Mouse (Mus musculus) thymus, postnatal 25 days (tissue): ENCODE measurements around the gene Tnk2.

ENCODE experiments used
- DNase-seq: peaks from one replicate; pipeline ENCODE4 v3.0.0; 2022

Gene Tnk2

DNA sequence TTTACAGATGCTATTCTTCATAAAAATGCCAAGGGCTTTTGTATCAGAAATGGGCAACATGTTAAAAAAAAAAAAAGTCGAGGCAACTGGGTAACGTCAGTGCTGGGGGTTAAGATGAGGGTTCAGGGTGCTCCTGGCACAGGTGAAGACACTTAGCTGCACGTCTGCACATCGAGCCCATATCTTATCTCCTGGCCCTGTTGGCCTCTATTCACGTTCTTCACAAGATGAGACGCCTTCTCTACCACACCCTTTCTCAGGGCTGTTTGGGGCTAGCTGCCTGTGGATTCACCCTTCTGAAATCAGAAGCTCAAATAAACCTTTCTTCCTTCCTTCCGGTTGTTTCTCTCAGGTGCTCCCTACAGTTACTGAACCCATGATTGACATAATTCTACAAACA lies 79.5 kb downstream of the Tnk2 start:
- DNase-seq, result no peak

DNA sequence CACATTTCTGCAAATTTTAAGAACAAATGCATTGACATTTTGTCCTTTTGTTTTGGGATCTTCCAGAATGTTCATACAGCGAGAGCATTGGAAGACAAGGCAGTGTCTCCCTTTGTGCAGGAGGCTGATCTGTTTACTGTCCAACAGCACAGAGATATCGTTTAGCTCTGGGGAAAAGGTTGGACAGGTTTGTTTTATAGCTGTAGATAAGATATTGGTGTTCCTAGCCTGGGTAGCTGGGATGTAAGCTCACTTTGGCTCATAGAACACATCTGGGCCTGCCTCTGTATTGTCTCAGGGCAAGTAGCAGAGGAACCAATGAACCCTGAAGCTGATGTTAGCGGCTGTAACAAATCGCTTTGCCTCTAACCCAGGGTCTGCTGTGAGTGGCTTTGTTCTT lies 80.1 kb downstream of the Tnk2 start:
- no peak for DNase-seq

DNA sequence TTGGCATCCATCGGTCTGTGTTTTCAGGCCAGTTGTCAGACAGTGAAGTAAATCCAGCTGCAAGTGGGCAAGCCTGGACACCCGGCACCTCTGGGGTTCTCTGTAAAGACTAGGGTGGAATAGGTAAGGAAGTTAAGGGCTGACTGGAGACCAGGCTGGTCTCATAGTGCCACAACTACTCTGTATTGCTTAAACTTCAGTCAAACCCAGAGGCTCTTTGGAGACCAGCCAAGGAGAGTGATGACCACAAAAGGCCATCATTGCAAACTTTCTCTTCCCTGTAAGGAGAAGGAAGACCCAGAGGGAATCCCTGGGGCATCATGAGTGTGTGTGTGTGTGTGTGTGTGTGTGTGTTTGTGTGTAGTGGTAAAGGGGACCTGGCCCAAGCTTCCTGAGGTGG lies 80.6 kb downstream of the Tnk2 start:
- no peak for DNase-seq

DNA sequence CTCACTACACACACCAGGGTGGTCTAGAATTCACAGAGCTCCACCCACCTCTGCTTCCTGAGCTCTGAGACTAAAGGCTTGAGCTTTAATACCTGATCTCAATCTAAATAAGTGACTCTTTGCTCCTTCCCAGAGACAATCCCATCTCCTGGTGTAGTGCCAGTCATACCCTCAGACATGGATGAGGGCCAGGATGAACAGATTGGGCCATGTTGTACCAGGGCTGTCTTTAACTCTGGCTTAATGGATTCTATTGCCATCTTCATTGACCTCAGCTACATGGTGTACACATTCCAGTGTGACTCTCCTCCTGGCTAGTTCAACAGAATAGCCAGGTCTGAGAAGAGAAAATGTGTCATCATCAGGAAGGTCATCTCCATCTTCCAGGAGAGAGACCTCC lies 82.8 kb downstream of the Tnk2 start:
- no peak for DNase-seq

DNA sequence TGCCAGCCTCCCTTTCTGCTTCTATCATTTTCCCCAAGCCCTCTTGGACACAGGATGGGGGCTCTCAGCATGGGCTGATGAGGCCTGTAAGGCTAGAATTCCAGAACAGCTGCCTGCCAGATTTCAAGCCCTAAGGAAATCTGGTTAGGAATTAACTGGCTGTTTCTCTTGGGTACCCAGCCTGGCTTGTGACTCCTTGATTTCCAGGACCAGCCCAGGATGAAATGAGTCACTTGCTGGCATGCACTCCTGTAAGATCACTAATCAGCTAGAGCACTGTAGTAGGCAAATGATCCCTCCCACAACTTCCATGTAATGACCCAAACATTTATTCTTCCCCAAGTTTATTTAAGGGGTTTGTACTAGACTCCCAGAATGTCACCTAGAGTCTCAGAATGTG lies 84.6 kb downstream of the Tnk2 start:
- no peak for DNase-seq

DNA sequence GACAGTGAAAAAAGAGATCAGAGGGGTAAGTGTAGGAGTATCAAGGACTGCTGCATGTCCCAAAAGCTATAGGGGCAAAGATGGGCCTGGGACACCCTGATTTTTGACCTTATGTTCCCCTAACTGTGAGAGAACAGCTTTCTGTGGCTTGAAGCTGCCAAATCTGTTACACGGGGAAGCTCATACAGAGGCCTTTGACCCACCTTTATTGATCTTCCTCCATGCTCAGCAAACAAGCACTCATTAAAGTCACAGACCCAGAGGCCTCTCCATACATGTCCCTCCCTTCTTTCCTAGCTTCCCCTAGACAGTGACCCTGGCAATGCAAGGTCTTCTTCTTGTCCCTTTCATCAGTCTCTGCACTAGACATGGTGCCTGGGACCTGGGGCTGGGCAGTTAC lies 85.1 kb downstream of the Tnk2 start:
- DNase-seq, result no peak
